Mouse (Mus musculus) adrenal gland, postnatal 36 days (tissue): ENCODE results near the gene Crip3. TPM values are rescaled to one million over a fixed set of nuclear protein-coding genes. Genes with fewer than 3 reads are reported as not detected.

Experiments
- DNase-seq, 2 experiments: peaks; one replicate each; pipeline ENCODE4 v3.0.0; 2021; ENCODE audit warnings: mixed read lengths in 1 of 2
- total RNA-seq, 2 experiments: library from RNA; stranded (reverse); gene quantifications; 2 replicates each; pipeline ENCODE4 v1.2.3; 2021

The Crip3 gene
- total RNA-seq, 2 experiments from 2014 or later = 0.43 to 1.1 TPM

GRCm38 (mm10) chr17:46455110-46455691 lies 26.5 kb downstream of the Crip3 start:
- DNase-seq = peak; percentile 36 to 53

GRCm38 (mm10) chr17:46457791-46458190 lies 29.1 kb downstream of the Crip3 start:
- DNase-seq = peak; percentile 52 to 77

- no peak for DNase-seq
These were observed 29.7 kb downstream of the Crip3 start for GRCm38 (mm10) chr17:46458439-46458838.

GRCm38 (mm10) chr17:46460673-46461072 lies 31.9 kb downstream of the Crip3 start:
- peak; percentile 12 to 15 for DNase-seq

GRCm38 (mm10) chr17:46461347-46461746 lies 32.6 kb downstream of the Crip3 start:
- DNase-seq = peak in 1 of 2 experiments; percentile 11

GRCm38 (mm10) chr17:46462226-46462625 lies 33.5 kb downstream of the Crip3 start:
- peak; percentile 17 to 57 for DNase-seq

GRCm38 (mm10) chr17:46467830-46468229 lies 39.1 kb downstream of the Crip3 start:
- DNase-seq = no peak

- DNase-seq = no peak
These were observed 47.9 kb downstream of the Crip3 start for GRCm38 (mm10) chr17:46476601-46477000.

- DNase-seq = no peak
These were observed 48.6 kb downstream of the Crip3 start for GRCm38 (mm10) chr17:46477286-46477685.

Other genes starting within 250 kb of the Crip3 start
- 10 to 100 TPM; 43.3 to 45.3 TPM for gene Polh, start 226.3 kb upstream of the Crip3 start, total RNA-seq
- gene Xpo5, start 226.1 kb upstream of the Crip3 start, total RNA-seq = 10 to 100 TPM; 81.4 to 87.7 TPM
- gene Polr1c, start 180.9 kb upstream of the Crip3 start, total RNA-seq = 100 to 1,000 TPM in 1 of 2 experiments, 10 to 100 TPM in 1; 97.8 to 119 TPM
- 100 to 1,000 TPM; 137 to 176 TPM for gene Yipf3, start 180.8 kb upstream of the Crip3 start, total RNA-seq
- 1 to 10 TPM; 5.4 to 8.9 TPM for gene Lrrc73, start 175.4 kb upstream of the Crip3 start, total RNA-seq
- 10 to 100 TPM; 46.1 to 49.9 TPM for gene Tjap1, start 145.9 kb upstream of the Crip3 start, total RNA-seq
- gene Dlk2, start 131.5 kb upstream of the Crip3 start, total RNA-seq = under 1 TPM in 1 of 2 experiments, not detected in 1; 0.33 TPM
- 1 to 10 TPM; 6.8 to 7.4 TPM for gene Abcc10, start 100.6 kb upstream of the Crip3 start, total RNA-seq
- 10 to 100 TPM; 23.3 to 29.0 TPM for gene Zfp318, start 45.2 kb upstream of the Crip3 start, total RNA-seq
- not detected for gene Slc22a7, start 9.5 kb downstream of the Crip3 start, total RNA-seq
- 1 to 10 TPM in 1 of 2 experiments, under 1 TPM in 1; 0.63 to 1.1 TPM for gene Ttbk1, start 58.7 kb downstream of the Crip3 start, total RNA-seq
- gene Dnph1, start 67.8 kb downstream of the Crip3 start, total RNA-seq = 1 to 10 TPM; 4.2 to 6.9 TPM
- 10 to 100 TPM; 21.5 to 25.5 TPM for gene Cul9, start 117.5 kb downstream of the Crip3 start, total RNA-seq
- 10 to 100 TPM; 43.1 to 46.5 TPM for gene Srf, start 127.2 kb downstream of the Crip3 start, total RNA-seq
- 10 to 100 TPM in 1 of 2 experiments, 1 to 10 TPM in 1; 6.8 to 11.7 TPM for gene Ptk7, start 200.6 kb downstream of the Crip3 start, total RNA-seq
- 10 to 100 TPM; 35.3 to 50.3 TPM for gene Klc4, start 217.1 kb downstream of the Crip3 start, total RNA-seq
- 100 to 1,000 TPM in 1 of 2 experiments, 10 to 100 TPM in 1; 92.6 to 114 TPM for gene Mrpl2, start 217.3 kb downstream of the Crip3 start, total RNA-seq
- gene Cul7, start 221.4 kb downstream of the Crip3 start, total RNA-seq = 10 to 100 TPM; 36.3 to 42.2 TPM
- 10 to 100 TPM; 23.8 to 30.4 TPM for gene Rrp36, start 245.4 kb downstream of the Crip3 start, total RNA-seq
- gene Mea1, start 249.9 kb downstream of the Crip3 start, total RNA-seq = 100 to 1,000 TPM in 1 of 2 experiments, 10 to 100 TPM in 1; 94.2 to 104 TPM